Mouse (Mus musculus) embryonic facial prominence, embryonic 11.5 days (tissue): ENCODE results near the gene Snx18. TPM values are rescaled to one million over a fixed set of nuclear protein-coding genes. Genes with fewer than 3 reads are reported as not detected.

Experiments used
- ATAC-seq: fragments of 200-750 bp; cut with Nextera tagmentation; replicated peaks from 2 replicates; pipeline ENCODE4 v1.8.0; 2017; ENCODE audit warnings: low read depth; ENCODE audit not compliant: insufficient number of reproducible peaks, low FRiP score, low TSS enrichment
- DNase-seq: peaks from one replicate; pipeline ENCODE4 v3.0.0-alpha.2; 2015; ENCODE audit warnings: low spot score
- H3K27ac ChIP-seq: fragments of 300-500 bp; sonication (generic); replicated peaks from 2 replicates; pipeline ENCODE4 v1.5.1; 2014; ENCODE audit warnings: mild to moderate bottlenecking, low read depth, low read length, control low read depth
- H3K27me3 ChIP-seq: fragments of 300-500 bp; sonication (generic); 2 replicates; pipeline ENCODE4 v1.6.1; 2014; ENCODE audit warnings: mild to moderate bottlenecking, low read length, moderate library complexity, mixed read lengths; ENCODE audit not compliant: control insufficient read depth, insufficient read depth
- H3K36me3 ChIP-seq: fragments of 300-500 bp; sonication (generic); replicated peaks from 2 replicates; pipeline ENCODE4 v1.6.1; 2014; ENCODE audit warnings: low read depth, mild to moderate bottlenecking, low read length, moderate library complexity, mixed read lengths; ENCODE audit not compliant: control insufficient read depth, insufficient read depth
- H3K4me1 ChIP-seq: fragments of 300-500 bp; sonication (generic); 2 replicates; pipeline ENCODE4 v1.6.1; 2014; ENCODE audit warnings: low read length, mixed read lengths; ENCODE audit not compliant: control insufficient read depth, insufficient read depth
- H3K4me2 ChIP-seq: fragments of 300-500 bp; sonication (generic); 2 replicates; pipeline ENCODE4 v1.6.1; 2014; ENCODE audit warnings: low read depth, mild to moderate bottlenecking, control low read depth, low read length, moderate library complexity
- H3K4me3 ChIP-seq: fragments of 300-500 bp; sonication (generic); 2 replicates; pipeline ENCODE4 v1.5.1; 2014; ENCODE audit warnings: low read depth, low read length, control low read depth
- H3K9ac ChIP-seq: fragments of 300-500 bp; sonication (generic); replicated peaks from 2 replicates; pipeline ENCODE4 v1.6.1; 2014; ENCODE audit warnings: mild to moderate bottlenecking, control low read depth, low read length
- H3K9me3 ChIP-seq: fragments of 300-500 bp; sonication (generic); replicated peaks from 2 replicates; pipeline ENCODE4 v1.6.1; 2016; ENCODE audit warnings: mild to moderate bottlenecking, low read length, inconsistent platforms, mixed read lengths; ENCODE audit not compliant: control insufficient read depth
- WGBS: fragments of 180-500 bp; shearing (Covaris S2); extraction: QIAGEN DNeasy Blood & Tissue Kit; methylation state at CpG from one replicate; pipeline ENCODE4 v1.1.7; 2014; 5-methylcytosine and 5-hydroxymethylcytosine counted together
- polyA plus RNA-seq: library from polyadenylated mRNA; unstranded; fragments of >200 nt; fragmentation: Nextera tagmentation; extraction: Ambion mirVana; gene quantifications from 2 replicates; pipeline ENCODE4 v1.2.1, GENCODE M21; 2014

The Snx18 gene
- polyA plus RNA-seq, 1 experiment from 2014 or later = 34.7 TPM

DNA sequence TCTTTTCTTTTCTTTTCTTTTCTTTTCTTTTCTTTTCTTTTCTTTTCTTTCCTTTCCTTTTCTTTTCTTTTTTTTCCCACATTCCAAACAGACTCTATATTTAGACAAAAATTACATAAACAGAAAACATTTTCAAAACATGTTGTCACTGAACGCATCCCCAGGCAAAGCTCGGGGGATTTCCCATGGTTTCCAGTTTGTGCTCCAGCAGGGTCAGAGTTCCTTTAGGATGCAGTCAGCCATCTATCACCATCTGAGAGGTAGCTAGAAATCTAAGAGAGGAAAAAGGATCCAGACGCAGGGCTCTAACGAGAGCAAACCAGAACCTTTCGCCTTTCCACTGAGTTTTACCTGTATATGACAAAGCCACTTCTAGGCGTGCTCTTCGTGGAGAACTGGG lies 52.0 kb downstream of the Snx18 start:
- H3K4me1 ChIP-seq = no peaks in the 10 kb centered on the region
- H3K9me3 ChIP-seq = no peaks in the 10 kb centered on the region
- H3K27ac ChIP-seq = no peak overlapping the region
- 95% methylated on average over 7 of the region's 7 CpGs for WGBS
- ATAC-seq (no peak), DNase-seq (no peak)
- no peaks in the 10 kb centered on the region for H3K36me3 ChIP-seq
- no peak overlapping the region for H3K9ac ChIP-seq
- H3K4me3 ChIP-seq = no peak overlapping the region
- H3K27me3 ChIP-seq = no peaks in the 10 kb centered on the region
- no peak overlapping the region for H3K4me2 ChIP-seq

DNA sequence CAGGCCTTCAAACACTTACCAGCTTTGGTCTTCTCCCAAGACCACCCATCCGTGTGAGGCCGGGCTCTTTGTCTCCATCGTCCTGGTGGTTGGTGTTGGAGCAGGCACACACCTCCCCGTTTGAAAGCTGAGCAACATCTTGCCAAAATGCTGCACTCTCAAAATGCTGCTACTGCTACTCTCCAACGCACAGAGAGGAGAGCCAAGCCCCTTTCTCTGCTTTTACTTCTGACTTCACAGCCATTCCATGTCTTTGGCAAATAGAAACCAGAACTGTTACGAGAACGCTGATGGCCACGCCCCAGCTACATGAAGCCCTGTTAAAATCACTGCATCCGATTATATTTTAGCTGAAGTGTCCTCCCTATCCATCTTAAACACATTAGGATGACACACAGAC lies 58.7 kb downstream of the Snx18 start:
- H3K27ac ChIP-seq = no peak overlapping the region
- no peaks in the 10 kb centered on the region for H3K36me3 ChIP-seq
- DNase-seq (no peak), ATAC-seq (no peak)
- H3K27me3 ChIP-seq = no peaks in the 10 kb centered on the region
- no peaks in the 10 kb centered on the region for H3K4me1 ChIP-seq
- no peak overlapping the region for H3K9ac ChIP-seq
- H3K9me3 ChIP-seq = no peaks in the 10 kb centered on the region
- 91% methylated on average over 9 of the region's 9 CpGs for WGBS
- no peak overlapping the region for H3K4me2 ChIP-seq
- H3K4me3 ChIP-seq = no peak overlapping the region

DNA sequence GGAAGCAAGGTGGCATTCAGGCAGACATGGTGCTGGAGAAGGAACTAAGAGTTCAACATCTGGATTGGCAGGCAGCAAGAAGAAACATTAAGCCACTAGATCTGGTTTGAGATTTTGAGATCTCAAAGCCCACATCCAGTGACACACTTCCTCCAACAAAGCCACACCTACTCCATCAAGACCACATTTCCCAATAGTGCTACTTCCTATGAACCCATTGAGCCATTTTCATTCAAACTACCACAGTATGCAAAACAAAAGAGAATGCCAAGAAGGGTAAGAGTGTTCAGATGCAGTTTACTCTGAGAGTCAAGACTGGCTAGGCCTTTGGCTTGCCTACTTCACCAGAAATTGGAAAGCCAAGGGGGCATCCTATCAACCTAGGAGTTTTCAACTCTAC lies 61.8 kb downstream of the Snx18 start:
- Histone ChIP-seq H3K9ac (no peak overlapping the region), H3K4me3 (no peak overlapping the region), H3K9me3 (no peaks in the 10 kb centered on the region), H3K27ac (no peak overlapping the region), H3K27me3 (no peaks in the 10 kb centered on the region), H3K4me2 (no peak overlapping the region), H3K36me3 (no peaks in the 10 kb centered on the region), H3K4me1 (no peaks in the 10 kb centered on the region)
- DNase-seq (no peak), ATAC-seq (no peak)

GRCm38 (mm10) chr13:113555226-113555625 lies 63.1 kb downstream of the Snx18 start:
- no peak overlapping the region for H3K4me2 ChIP-seq
- H3K9me3 ChIP-seq = no peaks in the 10 kb centered on the region
- H3K9ac ChIP-seq = no peak overlapping the region
- H3K36me3 ChIP-seq = no peaks in the 10 kb centered on the region
- no peak overlapping the region for H3K4me3 ChIP-seq
- DNase-seq = no peak
- H3K4me1 ChIP-seq = no peaks in the 10 kb centered on the region
- no peak for ATAC-seq
- 82% methylated on average over 2 of the region's 2 CpGs for WGBS
- H3K27ac ChIP-seq = no peak overlapping the region
- H3K27me3 ChIP-seq = no peaks in the 10 kb centered on the region

DNA sequence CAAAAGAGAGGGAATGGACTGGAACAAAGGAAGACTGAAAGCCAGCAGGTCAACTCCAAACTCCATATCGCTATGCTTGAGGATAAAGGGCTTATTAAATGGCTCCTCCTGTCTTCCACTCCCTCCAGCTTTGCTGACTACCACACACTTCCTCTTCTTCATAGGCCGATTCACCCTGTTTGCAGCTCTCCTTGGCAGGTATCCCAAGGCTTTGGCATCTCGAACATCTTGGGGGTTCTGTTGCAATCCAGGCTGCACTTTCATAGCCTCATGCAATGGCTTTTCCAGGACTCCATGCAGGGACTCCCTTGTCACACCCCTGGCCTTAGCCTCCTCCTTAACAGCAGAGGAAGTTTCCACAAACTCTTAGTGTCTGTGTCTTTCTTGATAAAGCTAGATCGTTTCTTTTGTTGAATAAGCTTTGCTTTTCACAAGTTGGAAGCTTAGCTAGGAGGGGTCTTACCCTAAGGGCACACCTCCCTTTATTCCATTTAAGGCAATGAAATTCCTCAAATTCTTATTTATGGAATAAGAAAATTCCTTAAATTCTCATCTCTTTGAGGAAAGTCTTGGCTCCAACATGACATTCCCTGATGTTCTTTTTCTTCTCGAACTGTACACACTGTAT lies 64.6 kb downstream of the Snx18 start:
- DNase-seq (no peak), ATAC-seq (no peak)
- Histone ChIP-seq H3K27ac (no peak overlapping the region), H3K27me3 (no peaks in the 10 kb centered on the region), H3K9ac (no peak overlapping the region), H3K4me1 (no peaks in the 10 kb centered on the region), H3K4me2 (no peak overlapping the region), H3K4me3 (no peak overlapping the region), H3K36me3 (no peaks in the 10 kb centered on the region), H3K9me3 (no peaks in the 10 kb centered on the region)
- WGBS = 73% methylated on average over 5 of the region's 5 CpGs

- ATAC-seq = no peak
- no peak for DNase-seq
- no peaks in the 10 kb centered on the region for H3K9me3 ChIP-seq
- no peaks in the 10 kb centered on the region for H3K4me1 ChIP-seq
- no peak overlapping the region for H3K9ac ChIP-seq
- 78% methylated on average over 1 of the region's 1 CpGs for WGBS
- no peak overlapping the region for H3K4me2 ChIP-seq
- no peak overlapping the region for H3K4me3 ChIP-seq
- no peak overlapping the region for H3K27ac ChIP-seq
- H3K27me3 ChIP-seq = no peaks in the 10 kb centered on the region
- H3K36me3 ChIP-seq = no peaks in the 10 kb centered on the region
Measured at GRCm38 (mm10) chr13:113552341-113552740, 66.0 kb downstream of the Snx18 start.

GRCm38 (mm10) chr13:113550866-113551565 lies 67.3 kb downstream of the Snx18 start:
- DNase-seq = no peak
- H3K4me3 ChIP-seq = no peak overlapping the region
- H3K27ac ChIP-seq = no peak overlapping the region
- H3K4me2 ChIP-seq = no peak overlapping the region
- no peaks in the 10 kb centered on the region for H3K36me3 ChIP-seq
- WGBS = 75% methylated on average over 8 of the region's 8 CpGs
- no peaks in the 10 kb centered on the region for H3K27me3 ChIP-seq
- ATAC-seq = no peak
- H3K4me1 ChIP-seq = no peaks in the 10 kb centered on the region
- no peaks in the 10 kb centered on the region for H3K9me3 ChIP-seq
- H3K9ac ChIP-seq = no peak overlapping the region

GRCm38 (mm10) chr13:113549021-113549420 lies 69.3 kb downstream of the Snx18 start:
- H3K4me1 ChIP-seq = no peaks in the 10 kb centered on the region
- H3K4me3 ChIP-seq = no peak overlapping the region
- ATAC-seq = no peak
- no peaks in the 10 kb centered on the region for H3K27me3 ChIP-seq
- H3K27ac ChIP-seq = no peak overlapping the region
- H3K36me3 ChIP-seq = no peaks in the 10 kb centered on the region
- H3K9ac ChIP-seq = no peak overlapping the region
- no peak overlapping the region for H3K4me2 ChIP-seq
- WGBS = 86% methylated on average over 3 of the region's 3 CpGs
- no peak for DNase-seq
- no peaks in the 10 kb centered on the region for H3K9me3 ChIP-seq
